Mouse (Mus musculus) liver, adult 2 months (tissue): ENCODE data around the gene Olfr975. TPM values are rescaled to one million over a fixed set of nuclear protein-coding genes. Genes with fewer than 3 reads are reported as not detected.
"Not testable (repeated sequence)": the region's sequence is repeated elsewhere in the genome, so short reads cannot be mapped to it uniquely, and the experiment has no call there.

Source experiments
- DNase-seq: peaks from one replicate; pipeline ENCODE4 v3.0.0-alpha.2; 2011; ENCODE audit warnings: low read depth, low spot score; ENCODE audit errors: extremely low read depth
- H3K27ac ChIP-seq: fragments of 200-500 bp; replicated peaks from 2 replicates; pipeline ENCODE4 v1.5.1; 2012; ENCODE audit warnings: low read depth, mild to moderate bottlenecking, control low read depth, inconsistent platforms, low read length; ENCODE audit not compliant: insufficient read depth
- H3K27me3 ChIP-seq: fragments of 200-500 bp; 2 replicates; pipeline ENCODE4 v1.6.1; 2012; ENCODE audit warnings: mild to moderate bottlenecking, moderate library complexity, low read length, inconsistent platforms; ENCODE audit not compliant: control insufficient read depth, insufficient read depth
- H3K36me3 ChIP-seq: fragments of 200-500 bp; 2 replicates; pipeline ENCODE4 v1.6.1; 2012; ENCODE audit warnings: low read length, inconsistent platforms; ENCODE audit not compliant: control insufficient read depth, insufficient read depth
- H3K4me1 ChIP-seq: fragments of 200-500 bp; 2 replicates; pipeline ENCODE4 v1.6.1; 2011; ENCODE audit warnings: low read length; ENCODE audit not compliant: control insufficient read depth, insufficient read depth
- H3K4me3 ChIP-seq: fragments of 200-500 bp; 2 replicates; pipeline ENCODE4 v1.5.1; 2011; ENCODE audit warnings: low read depth, mild to moderate bottlenecking, control low read depth, low read length, moderate library complexity; ENCODE audit not compliant: insufficient read depth
- H3K79me2 ChIP-seq: fragments of 200-500 bp; 2 replicates; pipeline ENCODE4 v1.6.1; 2012; ENCODE audit warnings: inconsistent platforms, mild to moderate bottlenecking, low read length, moderate library complexity; ENCODE audit not compliant: control insufficient read depth, insufficient read depth
- H3K9ac ChIP-seq: fragments of 200-500 bp; 2 replicates; pipeline ENCODE4 v1.6.1; 2012; ENCODE audit warnings: low read depth, mild to moderate bottlenecking, control low read depth, inconsistent platforms, low read length
- CTCF ChIP-seq: fragments of 200-500 bp; IDR thresholded peaks from 2 replicates; pipeline ENCODE4 v1.5.1; 2011; ENCODE audit warnings: low read depth, low read length, control low read depth
- POLR2A ChIP-seq: fragments of 200-500 bp; IDR thresholded peaks from 2 replicates; pipeline ENCODE4 v1.6.1; 2011; ENCODE audit warnings: low read length, control low read depth; ENCODE audit not compliant: insufficient read depth; ENCODE audit errors: extremely low read depth
- WGBS: fragments of 180-500 bp; shearing (Covaris S2); methylation state at CpG from one replicate; pipeline ENCODE4 v1.1.7; 2018; 5-methylcytosine and 5-hydroxymethylcytosine counted together
- polyA plus RNA-seq: library from polyadenylated mRNA; depleted of rRNA; stranded (reverse); fragments of >200 nt; gene quantifications from 2 replicates; pipeline ENCODE4 v1.2.3, GENCODE M21; 2012; rRNA removed
- total RNA-seq: library from RNA; depleted of rRNA; stranded (reverse); fragments of >200 nt; gene quantifications from 2 replicates; pipeline ENCODE4 v1.2.3, GENCODE M21; 2014; rRNA removed

The Olfr975 gene
- total RNA-seq (not detected in 2 replicates), polyA plus RNA-seq (not detected in 2 replicates)

GRCm38 (mm10) chr9:39951946-39952345 lies at the start of gene Olfr975:
Gene Olfr975 (minus strand): TSS chr9:39952046.
- no peaks in the 10 kb centered on the region for H3K79me2 ChIP-seq
- no peak for DNase-seq
- H3K9ac ChIP-seq = no peak within 1 kb of the TSS
- H3K4me1 ChIP-seq = no peaks in the 10 kb centered on the region
- H3K27me3 ChIP-seq = no peaks in the 10 kb centered on the region
- H3K4me3 ChIP-seq = no peak within 1 kb of the TSS
- H3K27ac ChIP-seq = no peak within 1 kb of the TSS
- WGBS = 59% methylated on average over 1 of the region's 1 CpGs
- no peaks in the 10 kb centered on the region for H3K36me3 ChIP-seq
- TF ChIP-seq POLR2A = no peak
- TF ChIP-seq CTCF = no peak

- H3K4me3 ChIP-seq = no peak within 1 kb of the TSS
- H3K4me1 ChIP-seq = peaks cover 2% of the 10 kb centered on the region; the same call in 1 of the 2 replicates
- 31% methylated on average over 2 of the region's 2 CpGs for WGBS
- no peak within 1 kb of the TSS for H3K27ac ChIP-seq
- DNase-seq = no peak
- TF ChIP-seq POLR2A (no peak), CTCF (no peak)
- no peaks in the 10 kb centered on the region for H3K79me2 ChIP-seq
- no peaks in the 10 kb centered on the region for H3K27me3 ChIP-seq
- no peaks in the 10 kb centered on the region for H3K36me3 ChIP-seq
- H3K9ac ChIP-seq = no peak within 1 kb of the TSS
Observed at GRCm38 (mm10) chr9:39991813-39992212, 40.0 kb upstream of the Olfr975 start, which contains the start of gene Olfr978. Gene Olfr978 (plus strand): TSS chr9:39992113.

- not testable (repeated sequence) for DNase-seq
Observed at GRCm38 (mm10) chr9:39976581-39977145, 24.8 kb upstream of the Olfr975 start.

GRCm38 (mm10) chr9:39961033-39961432 lies 9.2 kb upstream of the Olfr975 start, which contains the start of gene Olfr976:
Gene Olfr976 (minus strand): TSS chr9:39961133.
- H3K4me1 ChIP-seq, H3K4me3 ChIP-seq, H3K27ac ChIP-seq, H3K9ac ChIP-seq, DNase-seq, H3K36me3 ChIP-seq, H3K27me3 ChIP-seq, H3K79me2 ChIP-seq: not testable (repeated sequence)
- 79% methylated on average over 8 of the region's 9 CpGs for WGBS

More at GRCm38 (mm10) chr9:39976581-39977145, 24.8 kb upstream of the Olfr975 start:
- H3K36me3 ChIP-seq, H3K27ac ChIP-seq, H3K4me3 ChIP-seq, H3K79me2 ChIP-seq, H3K9ac ChIP-seq, H3K4me1 ChIP-seq, H3K27me3 ChIP-seq: not testable (repeated sequence)
- WGBS = 72% methylated on average over 1 of the region's 1 CpGs

GRCm38 (mm10) chr9:39937201-39937600 lies 14.6 kb downstream of the Olfr975 start, which contains the start of gene Olfr974:
Gene Olfr974 (plus strand): TSS chr9:39937501.
- Histone ChIP-seq H3K36me3 (no peaks in the 10 kb centered on the region), H3K79me2 (no peaks in the 10 kb centered on the region), H3K27ac (no peak within 1 kb of the TSS), H3K27me3 (no peaks in the 10 kb centered on the region), H3K4me3 (no peak within 1 kb of the TSS), H3K9ac (no peak within 1 kb of the TSS), H3K4me1 (no peaks in the 10 kb centered on the region)
- no peak for DNase-seq
- WGBS = 91% methylated on average over 1 of the region's 1 CpGs
- TF ChIP-seq CTCF = no peak
- TF ChIP-seq POLR2A = no peak

- not testable (repeated sequence) for H3K4me3 ChIP-seq
Observed at GRCm38 (mm10) chr9:39928837-39929236, 23.0 kb downstream of the Olfr975 start.

GRCm38 (mm10) chr9:39927975-39928836 lies 23.6 kb downstream of the Olfr975 start:
- H3K9ac ChIP-seq, H3K4me3 ChIP-seq, DNase-seq, H3K27ac ChIP-seq, H3K27me3 ChIP-seq, H3K79me2 ChIP-seq, H3K36me3 ChIP-seq, H3K4me1 ChIP-seq: not testable (repeated sequence)
- WGBS = no CpG with 5 or more reads among the region's 4 CpGs

More at GRCm38 (mm10) chr9:39928837-39929236, 23.0 kb downstream of the Olfr975 start:
- not testable (repeated sequence) for DNase-seq, H3K4me1 ChIP-seq, H3K9ac ChIP-seq, H3K79me2 ChIP-seq, H3K36me3 ChIP-seq, H3K27me3 ChIP-seq, H3K27ac ChIP-seq
- WGBS = 50% methylated on average over 1 of the region's 1 CpGs
